Mouse (Mus musculus) cerebellum, adult 2 months (tissue): ENCODE results near the gene Jsrp1.

Source experiments
- CTCF ChIP-seq: fragments of 200-500 bp; IDR thresholded peaks from 2 replicates; pipeline ENCODE4 v1.5.1; 2011; ENCODE audit warnings: low read depth, mild to moderate bottlenecking, control low read depth, low read length, moderate library complexity, borderline replicate concordance; ENCODE audit not compliant: insufficient read depth
- POLR2A ChIP-seq: fragments of 200-500 bp; IDR thresholded peaks from 2 replicates; pipeline ENCODE4 v1.6.1; 2011; ENCODE audit warnings: low read length, control low read depth, borderline replicate concordance; ENCODE audit not compliant: insufficient read depth

DNA sequence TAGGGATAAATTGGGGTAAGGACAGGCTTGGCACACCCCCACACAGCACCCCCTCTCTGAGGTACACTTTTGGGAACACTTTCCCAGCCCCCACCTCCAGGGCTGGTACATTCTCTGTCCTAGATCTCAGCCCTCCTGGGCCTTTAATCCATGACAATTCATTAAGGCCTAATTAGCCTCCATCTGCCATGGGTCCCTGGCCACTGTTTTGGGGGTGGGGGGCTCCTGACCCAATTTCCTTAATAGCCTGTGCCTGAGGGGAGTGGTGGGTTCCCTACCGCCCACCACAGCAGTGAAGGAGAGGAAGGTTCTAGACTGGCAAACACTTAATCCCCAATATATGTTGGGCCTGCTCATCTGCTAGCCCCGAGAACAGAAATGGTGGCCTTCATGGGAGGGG, 28.4 kb upstream of the Jsrp1 start:
- TF ChIP-seq POLR2A (no peak), CTCF (no peak)
